Mouse (Mus musculus) forebrain, embryonic 16.5 days (tissue): Measurements from ENCODE around the gene Dtd1. TPM values are rescaled to one million over a fixed set of nuclear protein-coding genes. Genes with fewer than 3 reads are reported as not detected.

Experiments used
- ATAC-seq: fragments of 200-750 bp; cut with Nextera tagmentation; 2 replicates; pipeline ENCODE4 v1.8.0; 2017; ENCODE audit warnings: mild to moderate bottlenecking, moderate library complexity
- H3K27ac ChIP-seq: fragments of 300-500 bp; sonication (generic); 2 replicates; pipeline ENCODE4 v1.5.1; 2014; ENCODE audit warnings: low read length, control low read depth
- H3K27me3 ChIP-seq: fragments of 300-500 bp; sonication (generic); replicated peaks from 2 replicates; pipeline ENCODE4 v1.6.1; 2014; ENCODE audit warnings: low read length; ENCODE audit not compliant: control insufficient read depth, insufficient read depth
- H3K36me3 ChIP-seq: fragments of 300-500 bp; sonication (generic); 2 replicates; pipeline ENCODE4 v1.6.1; 2014; ENCODE audit not compliant: control insufficient read depth, insufficient read depth
- H3K4me1 ChIP-seq: fragments of 300-500 bp; sonication (generic); replicated peaks from 2 replicates; pipeline ENCODE4 v1.6.1; 2014; ENCODE audit warnings: low read length; ENCODE audit not compliant: control insufficient read depth, insufficient read depth
- H3K4me2 ChIP-seq: fragments of 300-500 bp; sonication (generic); 2 replicates; pipeline ENCODE4 v1.6.1; 2014; ENCODE audit warnings: mild to moderate bottlenecking, low read length, control low read depth
- H3K4me3 ChIP-seq: fragments of 300-500 bp; sonication (generic); replicated peaks from 2 replicates; pipeline ENCODE4 v1.5.1; 2014; ENCODE audit warnings: mild to moderate bottlenecking, low read length, control low read depth
- H3K9ac ChIP-seq: fragments of 300-500 bp; sonication (generic); replicated peaks from 2 replicates; pipeline ENCODE4 v1.6.1; 2014; ENCODE audit warnings: low read depth, low read length, control low read depth
- H3K9me3 ChIP-seq: fragments of 300-500 bp; sonication (generic); 2 replicates; pipeline ENCODE4 v1.6.1; 2016; ENCODE audit warnings: low read length; ENCODE audit not compliant: control insufficient read depth
- WGBS: fragments of 180-500 bp; shearing (Covaris S2); extraction: QIAGEN DNeasy Blood & Tissue Kit; methylation state at CpG from one replicate; pipeline ENCODE4 v1.1.7; 2014; 5-methylcytosine and 5-hydroxymethylcytosine counted together
- polyA plus RNA-seq: library from polyadenylated mRNA; unstranded; fragments of >200 nt; fragmentation: Nextera tagmentation; extraction: Ambion mirVana; gene quantifications from 2 replicates; pipeline ENCODE4 v1.2.1, GENCODE M21; 2015

Dtd1 gene
- polyA plus RNA-seq, 1 experiment from 2014 or later = 80.4 TPM

- H3K36me3 ChIP-seq = no peaks in the 10 kb centered on the region
- ATAC-seq = no peak
- H3K4me3 ChIP-seq = no peak overlapping the region
- 95% methylated on average over 7 of the region's 7 CpGs for WGBS
- H3K4me1 ChIP-seq = no peaks in the 10 kb centered on the region
- H3K27me3 ChIP-seq = no peaks in the 10 kb centered on the region
- H3K4me2 ChIP-seq = no peak overlapping the region
- no peaks in the 10 kb centered on the region for H3K9me3 ChIP-seq
- no peak overlapping the region for H3K9ac ChIP-seq
- H3K27ac ChIP-seq = no peak overlapping the region
Measured at GRCm38 (mm10) chr2:144779263-144779662, 179.6 kb downstream of the Dtd1 start.

- H3K9me3 ChIP-seq = no peaks in the 10 kb centered on the region
- H3K27ac ChIP-seq = no peak overlapping the region
- no peaks in the 10 kb centered on the region for H3K27me3 ChIP-seq
- no peak overlapping the region for H3K9ac ChIP-seq
- ATAC-seq = no peak
- H3K4me3 ChIP-seq = no peak overlapping the region
- WGBS = 85% methylated on average over 5 of the region's 5 CpGs
- H3K4me1 ChIP-seq = no peaks in the 10 kb centered on the region
- H3K36me3 ChIP-seq = no peaks in the 10 kb centered on the region
- no peak overlapping the region for H3K4me2 ChIP-seq
Measured at GRCm38 (mm10) chr2:144780731-144781130, 181.0 kb downstream of the Dtd1 start.

GRCm38 (mm10) chr2:144781871-144782270 lies 182.2 kb downstream of the Dtd1 start:
- Histone ChIP-seq H3K9ac (no peak overlapping the region), H3K4me2 (no peak overlapping the region), H3K27me3 (no peaks in the 10 kb centered on the region), H3K4me1 (no peaks in the 10 kb centered on the region), H3K27ac (no peak overlapping the region), H3K4me3 (no peak overlapping the region), H3K36me3 (no peaks in the 10 kb centered on the region), H3K9me3 (no peaks in the 10 kb centered on the region)
- 52% methylated on average over 3 of the region's 3 CpGs for WGBS
- no peak for ATAC-seq

- Histone ChIP-seq H3K4me3 (no peak overlapping the region), H3K4me1 (no peaks in the 10 kb centered on the region), H3K4me2 (no peak overlapping the region), H3K9ac (no peak overlapping the region), H3K27ac (no peak overlapping the region), H3K9me3 (no peaks in the 10 kb centered on the region), H3K36me3 (no peaks in the 10 kb centered on the region), H3K27me3 (no peaks in the 10 kb centered on the region)
- no peak for ATAC-seq
- WGBS = 89% methylated on average over 4 of the region's 4 CpGs
Measured at GRCm38 (mm10) chr2:144782481-144782880, 182.8 kb downstream of the Dtd1 start.

- Histone ChIP-seq H3K4me3 (no peak overlapping the region), H3K27ac (no peak overlapping the region), H3K27me3 (no peaks in the 10 kb centered on the region), H3K9ac (no peak overlapping the region), H3K4me2 (no peak overlapping the region), H3K36me3 (no peaks in the 10 kb centered on the region), H3K9me3 (no peaks in the 10 kb centered on the region), H3K4me1 (no peaks in the 10 kb centered on the region)
- no peak for ATAC-seq
- WGBS = 68% methylated on average over 1 of the region's 1 CpGs
Measured at GRCm38 (mm10) chr2:144783190-144783589, 183.5 kb downstream of the Dtd1 start.

- no peaks in the 10 kb centered on the region for H3K36me3 ChIP-seq
- no peak overlapping the region for H3K4me2 ChIP-seq
- no peaks in the 10 kb centered on the region for H3K27me3 ChIP-seq
- no peak overlapping the region for H3K4me3 ChIP-seq
- no peak for ATAC-seq
- no peaks in the 10 kb centered on the region for H3K9me3 ChIP-seq
- WGBS = 96% methylated on average over 6 of the region's 6 CpGs
- H3K4me1 ChIP-seq = no peaks in the 10 kb centered on the region
- H3K27ac ChIP-seq = no peak overlapping the region
- no peak overlapping the region for H3K9ac ChIP-seq
Measured at GRCm38 (mm10) chr2:144783831-144784230, 184.1 kb downstream of the Dtd1 start.

GRCm38 (mm10) chr2:144791671-144792294 lies 192.1 kb downstream of the Dtd1 start:
- Histone ChIP-seq H3K4me2 (no peak overlapping the region), H3K36me3 (no peaks in the 10 kb centered on the region), H3K9ac (no peak overlapping the region), H3K27ac (no peak overlapping the region), H3K27me3 (no peaks in the 10 kb centered on the region), H3K4me1 (no peaks in the 10 kb centered on the region), H3K4me3 (no peak overlapping the region), H3K9me3 (no peaks in the 10 kb centered on the region)
- no peak for ATAC-seq
- WGBS = 83% methylated on average over 14 of the region's 14 CpGs

- Histone ChIP-seq H3K27me3 (no peaks in the 10 kb centered on the region), H3K4me3 (no peak overlapping the region), H3K4me2 (no peak overlapping the region), H3K36me3 (no peaks in the 10 kb centered on the region), H3K27ac (no peak overlapping the region), H3K9me3 (no peaks in the 10 kb centered on the region), H3K9ac (no peak overlapping the region), H3K4me1 (no peaks in the 10 kb centered on the region)
- no peak for ATAC-seq
- 89% methylated on average over 8 of the region's 8 CpGs for WGBS
Measured at GRCm38 (mm10) chr2:144797515-144797914, 197.8 kb downstream of the Dtd1 start.

- Histone ChIP-seq H3K36me3 (no peaks in the 10 kb centered on the region), H3K9me3 (no peaks in the 10 kb centered on the region), H3K4me1 (no peaks in the 10 kb centered on the region), H3K27me3 (no peaks in the 10 kb centered on the region), H3K4me2 (no peak overlapping the region), H3K4me3 (no peak overlapping the region), H3K27ac (no peak overlapping the region), H3K9ac (no peak overlapping the region)
- no peak for ATAC-seq
- 58% methylated on average over 15 of the region's 15 CpGs for WGBS
Measured at GRCm38 (mm10) chr2:144807766-144808754, 208.4 kb downstream of the Dtd1 start.
